Mouse (Mus musculus) urinary bladder, postnatal 4 days (tissue): ENCODE measurements around the gene Crip2.

ENCODE experiments used
- DNase-seq, 2 experiments: peaks; one replicate each; pipeline ENCODE4 v3.0.0; 2021 to 2022; ENCODE audit warnings: low spot score in 2 of 2

The Crip2 gene

GRCm38 (mm10) chr12:113131601-113132000 is 8.4 kb upstream of the Crip2 start:
- DNase-seq, result no peak

DNA sequence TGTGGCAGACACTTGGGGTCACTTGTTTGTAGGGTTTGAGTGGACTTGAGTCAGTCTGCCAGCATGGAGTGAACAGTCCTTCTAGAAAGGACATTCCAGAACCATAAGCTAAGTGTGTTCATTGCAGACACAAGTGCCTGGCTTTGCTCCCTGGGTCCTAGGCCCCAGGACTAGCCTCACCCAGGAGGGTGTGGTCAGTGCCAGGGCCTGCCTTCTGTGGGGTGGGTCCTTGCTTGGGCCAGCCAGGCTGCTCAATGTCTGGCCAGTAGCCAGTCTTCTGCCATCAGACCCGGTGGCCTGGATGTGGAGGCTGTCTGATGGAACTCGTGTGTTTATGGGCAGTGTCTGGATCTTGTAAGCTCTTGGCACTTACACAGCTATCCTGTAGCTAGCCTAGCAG is 7.5 kb upstream of the Crip2 start:
- DNase-seq, result peak in 1 of 2 experiments; percentile 74

DNA sequence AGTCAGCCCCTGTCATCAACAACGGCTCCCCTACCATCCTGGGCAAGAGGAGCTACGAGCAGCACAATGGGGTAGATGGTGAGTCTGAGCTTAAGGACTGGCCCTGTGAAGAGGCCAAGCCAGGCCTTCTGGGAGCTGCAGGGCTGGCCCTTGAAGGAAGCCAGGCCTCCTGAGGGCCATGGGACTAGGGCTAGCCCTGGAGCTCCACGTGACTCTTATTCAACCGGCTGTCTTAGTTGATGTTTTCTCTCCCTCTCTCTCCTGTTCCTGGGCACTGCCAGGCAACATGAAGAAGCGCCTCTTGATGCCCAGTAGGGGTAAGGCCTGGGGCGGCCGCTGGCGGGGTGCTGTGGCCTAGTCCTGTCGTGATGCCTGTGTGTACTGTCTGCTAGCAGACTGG is 6.8 kb upstream of the Crip2 start:
- no peak for DNase-seq

- DNase-seq, result no peak
Observed at GRCm38 (mm10) chr12:113133861-113134403, 6.1 kb upstream of the Crip2 start.

DNA sequence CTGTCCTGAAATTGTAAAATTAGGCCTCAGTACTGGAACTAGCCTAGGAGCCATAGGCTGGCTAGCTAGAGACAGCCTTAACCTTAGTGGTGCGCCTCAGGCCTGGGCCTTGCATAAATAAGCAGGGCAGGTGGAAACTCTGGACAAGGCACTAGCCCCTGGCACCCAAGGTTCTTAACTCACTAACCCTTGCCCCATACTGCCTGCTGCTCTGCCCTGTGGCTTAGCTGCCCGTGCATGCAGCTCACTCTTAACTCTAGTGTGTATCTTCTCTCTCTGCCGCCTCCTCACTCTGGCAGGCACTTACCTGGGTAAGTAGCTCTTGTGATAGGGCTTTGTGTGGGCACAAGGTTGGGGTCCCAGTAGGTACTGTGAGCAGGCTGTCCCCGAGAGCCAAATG is 5.5 kb upstream of the Crip2 start:
- DNase-seq, result no peak

DNA sequence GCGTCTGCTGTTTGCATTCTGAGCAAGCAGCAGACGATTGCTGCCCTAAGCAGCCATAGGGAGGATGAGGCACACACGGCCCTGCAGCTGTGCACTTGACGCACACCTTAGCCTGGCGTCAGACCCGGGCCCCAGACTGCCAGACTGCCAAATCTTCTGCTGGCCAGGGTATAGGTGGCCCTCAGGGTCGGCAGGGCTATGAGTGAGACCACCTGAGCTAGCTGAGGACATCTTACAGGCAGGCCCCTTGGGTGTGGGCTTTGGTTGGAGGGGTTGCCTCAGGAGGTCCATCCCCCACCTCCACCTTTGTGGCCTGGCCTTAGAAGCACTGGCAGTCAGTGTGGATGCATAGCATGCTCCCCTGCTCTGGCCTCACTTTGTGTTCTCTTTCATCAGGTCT is 4.6 kb upstream of the Crip2 start:
- no peak for DNase-seq

DNA sequence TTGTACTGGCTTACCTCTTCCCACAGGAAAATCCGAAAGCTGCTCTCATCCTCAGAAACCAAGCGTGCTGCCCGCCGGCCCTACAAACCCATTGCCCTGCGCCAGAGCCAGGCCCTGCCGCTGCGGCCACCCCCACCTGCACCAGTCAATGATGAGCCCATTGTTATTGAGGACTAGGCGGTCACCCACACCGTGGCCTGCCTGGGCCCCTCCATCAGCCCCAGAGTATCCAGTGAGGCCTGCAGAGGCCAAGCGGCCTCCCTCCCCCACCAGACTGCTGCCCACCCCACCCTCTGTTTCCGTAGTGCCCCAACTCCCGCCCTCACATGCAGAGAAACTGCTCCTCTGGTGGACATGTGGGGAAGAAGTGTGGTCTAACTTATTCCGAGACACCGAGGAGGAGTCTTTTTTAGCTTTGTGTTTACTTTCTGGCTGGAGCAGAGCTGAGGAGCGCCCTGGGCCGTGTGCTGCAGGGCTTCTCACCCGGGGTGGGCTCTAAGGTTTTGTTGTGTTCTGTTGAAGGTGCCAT is 3.5 kb upstream of the Crip2 start:
- DNase-seq, result no peak

GRCm38 (mm10) chr12:113137260-113138213 is 2.5 kb upstream of the Crip2 start:
- no peak for DNase-seq

DNA sequence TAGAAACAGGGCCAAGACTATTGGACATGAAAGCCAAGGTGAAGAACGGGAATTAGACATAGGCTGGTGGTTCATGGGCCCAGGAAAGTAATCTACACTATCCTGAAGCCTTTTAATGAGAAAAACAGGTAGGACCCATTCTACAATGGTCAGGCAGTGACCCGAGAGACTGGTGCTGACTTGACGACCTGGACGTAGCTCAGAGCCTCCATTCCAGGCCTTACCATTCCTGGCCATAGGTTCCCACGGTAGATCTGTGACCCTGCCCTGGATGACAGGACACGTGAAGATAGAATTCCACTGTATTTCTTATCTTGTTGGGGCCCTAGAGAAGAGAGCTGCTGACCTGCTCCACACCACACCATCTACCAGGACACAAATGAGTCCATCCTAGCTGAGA is 1.7 kb upstream of the Crip2 start:
- no peak for DNase-seq

- no peak for DNase-seq
Observed at GRCm38 (mm10) chr12:113138901-113139864, 853 bp upstream of the Crip2 start.

GRCm38 (mm10) chr12:113140616-113141411 is 778 bp downstream of the Crip2 start:
- DNase-seq, result no peak

DNA sequence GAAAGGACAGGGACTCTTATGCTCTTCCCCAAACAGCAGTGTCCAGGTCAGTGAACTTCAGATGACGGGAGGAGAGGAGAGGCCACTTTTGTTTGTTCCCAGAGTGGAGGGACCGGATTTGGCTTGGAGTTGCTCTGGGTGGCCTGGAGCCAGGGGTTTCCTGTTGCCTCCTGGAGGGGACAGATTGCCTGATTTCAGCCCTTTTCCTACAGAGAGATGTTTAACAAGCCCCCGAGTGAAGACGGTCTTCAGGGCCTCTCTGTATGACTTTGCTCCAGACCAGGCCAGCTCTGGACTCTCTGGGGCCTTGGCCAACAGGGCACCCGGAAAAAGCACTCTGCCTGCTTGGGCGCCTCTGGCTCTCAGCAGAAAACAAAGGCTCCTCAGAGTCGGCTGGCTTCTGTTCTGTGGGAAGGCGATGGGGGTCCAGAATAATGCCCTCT is 1.5 kb downstream of the Crip2 start:
- no peak for DNase-seq

- peak; percentile 67 to 75 for DNase-seq
Observed at GRCm38 (mm10) chr12:113142021-113142975, 2.3 kb downstream of the Crip2 start.

- DNase-seq, result no peak
Observed at GRCm38 (mm10) chr12:113143164-113143563, 3.1 kb downstream of the Crip2 start.

DNA sequence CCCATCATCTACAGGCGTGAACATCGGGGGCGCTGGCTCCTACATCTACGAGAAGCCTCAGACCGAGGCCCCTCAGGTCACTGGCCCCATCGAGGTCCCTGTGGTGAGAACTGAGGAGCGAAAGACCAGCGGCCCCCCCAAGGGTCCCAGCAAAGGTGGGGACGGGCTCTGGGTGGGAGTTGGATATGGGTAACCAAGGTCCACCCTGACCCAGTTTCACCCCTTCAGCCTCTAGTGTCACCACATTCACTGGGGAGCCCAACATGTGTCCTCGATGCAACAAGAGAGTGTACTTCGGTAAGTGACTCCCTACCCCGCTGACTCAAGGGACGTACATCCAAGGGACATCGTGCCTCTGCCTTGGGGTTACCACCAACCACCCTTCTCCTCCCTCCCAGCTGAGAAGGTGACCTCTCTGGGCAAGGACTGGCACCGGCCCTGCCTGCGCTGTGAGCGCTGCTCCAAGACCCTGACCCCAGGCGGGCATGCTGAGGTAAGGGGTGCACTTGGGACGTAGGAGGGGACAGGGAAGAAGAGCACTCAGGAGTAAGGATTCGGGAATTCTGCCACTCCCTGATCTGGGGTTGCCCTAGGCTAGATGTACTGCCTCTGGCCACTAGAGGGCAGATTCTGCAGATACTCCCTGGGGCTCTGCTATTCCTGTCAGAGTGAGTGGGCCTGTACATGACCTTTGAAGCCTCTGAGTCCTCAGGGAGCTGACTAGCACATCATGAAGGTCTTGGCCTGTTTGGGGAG is 4.1 kb downstream of the Crip2 start:
- no peak for DNase-seq

- no peak for DNase-seq
Observed at GRCm38 (mm10) chr12:113144886-113145285, 4.8 kb downstream of the Crip2 start.

GRCm38 (mm10) chr12:113145591-113145990 is 5.6 kb downstream of the Crip2 start:
- no peak for DNase-seq

DNA sequence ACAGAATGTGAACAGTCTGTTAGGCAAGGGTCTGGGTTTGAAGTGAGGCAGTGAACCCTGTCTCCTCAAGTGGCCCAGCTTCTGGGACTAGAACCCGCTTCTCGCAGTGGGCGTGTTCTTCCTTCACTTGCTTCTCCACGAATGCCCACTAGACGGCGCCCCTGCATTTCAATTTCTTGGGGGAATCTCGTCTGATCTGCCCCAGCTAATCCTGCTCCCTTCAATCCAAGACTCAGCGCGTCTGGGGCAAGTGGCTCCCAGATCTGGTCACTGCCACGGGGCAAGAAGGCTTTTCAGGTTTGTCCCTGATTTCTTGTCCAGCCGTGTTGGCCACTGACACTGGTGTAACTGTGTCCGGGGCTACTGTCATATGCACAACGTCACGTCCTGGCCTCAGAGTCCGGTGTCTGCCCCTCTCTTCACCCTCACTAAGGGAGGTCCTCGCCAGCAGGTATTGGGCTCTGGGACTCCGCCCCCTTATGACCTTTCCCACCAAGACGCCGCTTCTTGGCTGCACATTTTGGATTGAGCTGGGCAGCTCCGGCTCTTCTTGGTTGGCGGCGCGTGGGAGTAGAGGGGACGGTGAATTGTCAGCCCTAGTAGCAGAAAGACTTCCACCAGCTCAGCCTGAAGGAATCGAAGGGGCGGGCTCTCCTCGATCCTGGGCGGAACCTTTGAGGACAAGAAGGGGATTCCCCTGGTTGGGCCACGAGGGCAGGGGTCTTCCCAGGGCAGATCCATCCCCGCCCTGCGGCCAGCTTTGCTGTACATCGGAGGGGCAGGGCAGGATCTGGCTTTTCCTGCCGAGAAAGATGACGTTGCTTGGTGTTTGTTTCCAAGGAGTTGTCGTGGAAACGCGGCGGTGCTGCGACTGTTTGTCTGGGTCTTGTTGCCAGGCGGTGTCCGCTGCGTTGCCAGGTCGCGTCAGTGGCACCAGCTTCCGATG is 6.3 kb downstream of the Crip2 start, which contains the start of gene Crip1:
Gene Crip1, plus strand, starts transcription at position 205 of the 946 bp plus-strand sequence.
- peak; percentile 71 to 85 for DNase-seq
